Mouse (Mus musculus) heart, postnatal 0 days (tissue): ENCODE results near the gene Col28a1.

Source experiments
- CTCF ChIP-seq: IDR thresholded peaks from 2 replicates; pipeline ENCODE4 v1.5.1; 2016; ENCODE audit warnings: antibody characterized with exemption, control low read depth, low read depth
- EP300 ChIP-seq: IDR thresholded peaks from 2 replicates; pipeline ENCODE4 v1.6.1; 2016; ENCODE audit warnings: antibody characterized with exemption, low read depth

GRCm38 (mm10) chr6:8105870-8106706 lies 86.3 kb downstream of the Col28a1 start:
- no peak for TF ChIP-seq CTCF
- peak; percentile 92 for TF ChIP-seq EP300
